Mouse (Mus musculus) olfactory bulb, adult 2 months (tissue): ENCODE results near the gene Rptor.

Source experiments
- CTCF ChIP-seq: fragments of 200-500 bp; IDR thresholded peaks from 2 replicates; pipeline ENCODE4 v1.5.1; 2012; ENCODE audit warnings: low read depth, mild to moderate bottlenecking, low read length, moderate library complexity; ENCODE audit not compliant: insufficient read depth
- POLR2A ChIP-seq: fragments of 200-500 bp; IDR thresholded peaks from 2 replicates; pipeline ENCODE4 v1.6.1; 2012; ENCODE audit warnings: mild to moderate bottlenecking, low read depth, low read length, moderate library complexity; ENCODE audit not compliant: insufficient read depth

GRCm38 (mm10) chr11:119848189-119848588 lies 245.5 kb downstream of the Rptor start:
- no peak for TF ChIP-seq CTCF
- no peak for TF ChIP-seq POLR2A
